Mouse (Mus musculus) spleen, adult 18-20 months (tissue): ENCODE measurements around the gene Gm7137.
"Not testable (repeated sequence)": the region's sequence is repeated elsewhere in the genome, so short reads cannot be mapped to it uniquely, and the experiment has no call there.

Source experiments
- DNase-seq, 2 experiments: peaks; one replicate each; pipeline ENCODE4 v3.0.0; 2022; ENCODE audit warnings: mixed read lengths in 2 of 2

Gene Gm7137

GRCm38 (mm10) chr10:77787876-77788275 is at the start of gene Gm7137:
TSS of gene Gm7137 (minus strand) at chr10:77788200.
- not testable (repeated sequence) for DNase-seq

GRCm38 (mm10) chr10:77835647-77836046 is 47.6 kb upstream of the Gm7137 start, which contains the start of gene Krtap10-10:
TSS of gene Krtap10-10 (plus strand) at chr10:77835947.
- DNase-seq = no peak

- DNase-seq = no peak
Observed at GRCm38 (mm10) chr10:77826951-77827350, 39.0 kb upstream of the Gm7137 start, which contains the start of gene Krtap10-4. TSS of gene Krtap10-4 (minus strand) at chr10:77827095.

- DNase-seq = no peak
Observed at GRCm38 (mm10) chr10:77819203-77819602, 31.2 kb upstream of the Gm7137 start.

- no peak for DNase-seq
Observed at GRCm38 (mm10) chr10:77818523-77818922, 30.5 kb upstream of the Gm7137 start.

GRCm38 (mm10) chr10:77815514-77815913 is 27.5 kb upstream of the Gm7137 start:
- peak in 1 of 2 experiments; percentile 32 for DNase-seq

GRCm38 (mm10) chr10:77814382-77814781 is 26.4 kb upstream of the Gm7137 start, which contains the start of gene Gm2696:
TSS of gene Gm2696 (plus strand) at chr10:77814682.
- DNase-seq = no peak

GRCm38 (mm10) chr10:77811743-77812142 is 23.7 kb upstream of the Gm7137 start, which contains the start of gene Gm9507:
TSS of gene Gm9507 (minus strand) at chr10:77811843.
- no peak for DNase-seq

GRCm38 (mm10) chr10:77804095-77804494 is 16.1 kb upstream of the Gm7137 start:
- DNase-seq = no peak

- no peak for DNase-seq
Observed at GRCm38 (mm10) chr10:77798921-77799508, 11.0 kb upstream of the Gm7137 start, which contains the start of gene Gm19668. TSS of gene Gm19668 (minus strand) at chr10:77799133.

GRCm38 (mm10) chr10:77798164-77798920 is 10.3 kb upstream of the Gm7137 start:
- not testable (repeated sequence) for DNase-seq

GRCm38 (mm10) chr10:77797677-77798076 is 9.7 kb upstream of the Gm7137 start:
- DNase-seq = no peak

GRCm38 (mm10) chr10:77794976-77795375 is 7.0 kb upstream of the Gm7137 start, which contains the start of gene Gm9639:
TSS of gene Gm9639 (minus strand) at chr10:77795076.
- DNase-seq = no peak

- no peak for DNase-seq
Observed at GRCm38 (mm10) chr10:77788621-77789020, 621 bp upstream of the Gm7137 start.

- DNase-seq = not testable (repeated sequence)
Observed at GRCm38 (mm10) chr10:77783396-77783795, 4.6 kb downstream of the Gm7137 start.

- not testable (repeated sequence) for DNase-seq
Observed at GRCm38 (mm10) chr10:77782442-77782841, 5.6 kb downstream of the Gm7137 start, which contains the start of gene Gm3250. TSS of gene Gm3250 (minus strand) at chr10:77782542.

- not testable (repeated sequence) for DNase-seq
Observed at GRCm38 (mm10) chr10:77776844-77777243, 11.2 kb downstream of the Gm7137 start, which contains the start of gene Gm7138. TSS of gene Gm7138 (minus strand) at chr10:77776944.

GRCm38 (mm10) chr10:77772142-77772541 is 15.9 kb downstream of the Gm7137 start:
- DNase-seq = not testable (repeated sequence)

- DNase-seq = not testable (repeated sequence)
Observed at GRCm38 (mm10) chr10:77771225-77771624, 16.8 kb downstream of the Gm7137 start, which contains the start of gene Gm3238. TSS of gene Gm3238 (minus strand) at chr10:77771325.

GRCm38 (mm10) chr10:77769727-77770126 is 18.3 kb downstream of the Gm7137 start:
- DNase-seq = no peak

GRCm38 (mm10) chr10:77759582-77759981 is 28.4 kb downstream of the Gm7137 start, which contains the start of gene Gm3233:
TSS of gene Gm3233 (minus strand) at chr10:77759682.
- not testable (repeated sequence) for DNase-seq

GRCm38 (mm10) chr10:77753448-77753847 is 34.6 kb downstream of the Gm7137 start:
- no peak for DNase-seq

- not testable (repeated sequence) for DNase-seq
Observed at GRCm38 (mm10) chr10:77752312-77752711, 35.7 kb downstream of the Gm7137 start.
